Mouse (Mus musculus) urinary bladder, postnatal 0 days (tissue): ENCODE data around the gene Stat4. TPM values are rescaled to one million over a fixed set of nuclear protein-coding genes. Genes with fewer than 3 reads are reported as not detected.

ENCODE experiments used
- polyA plus RNA-seq: library from polyadenylated mRNA; unstranded; fragments of >200 nt; fragmentation: Nextera tagmentation; extraction: Ambion mirVana; gene quantifications from 2 replicates; pipeline ENCODE4 v1.2.1, GENCODE M21; 2015

Stat4 gene
- polyA plus RNA-seq, result 0.56 and 0.90 TPM in 2 replicates

DNA sequence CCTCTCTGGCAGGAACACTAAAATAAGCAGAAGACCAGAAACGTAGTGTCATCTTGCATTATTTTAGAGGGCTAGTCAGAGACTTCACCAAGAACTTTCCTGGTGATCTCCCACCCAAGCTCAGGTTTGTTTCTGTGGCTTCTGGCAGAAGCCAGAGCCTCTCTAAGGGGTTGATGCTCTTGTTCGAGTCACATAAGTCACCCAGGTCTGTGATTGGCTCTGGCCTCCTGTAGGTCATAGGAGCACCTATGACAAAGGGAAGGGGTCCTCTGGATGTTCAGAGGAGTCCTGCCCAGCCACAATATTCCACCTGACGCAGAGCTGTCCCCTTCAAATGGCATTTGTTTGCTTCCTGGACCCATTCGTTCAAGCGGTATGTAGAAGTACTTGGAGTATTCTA is at the start of gene Stat4:
Gene Stat4, plus strand, starts transcription at position 301 of the 400 bp plus-strand sequence.

DNA sequence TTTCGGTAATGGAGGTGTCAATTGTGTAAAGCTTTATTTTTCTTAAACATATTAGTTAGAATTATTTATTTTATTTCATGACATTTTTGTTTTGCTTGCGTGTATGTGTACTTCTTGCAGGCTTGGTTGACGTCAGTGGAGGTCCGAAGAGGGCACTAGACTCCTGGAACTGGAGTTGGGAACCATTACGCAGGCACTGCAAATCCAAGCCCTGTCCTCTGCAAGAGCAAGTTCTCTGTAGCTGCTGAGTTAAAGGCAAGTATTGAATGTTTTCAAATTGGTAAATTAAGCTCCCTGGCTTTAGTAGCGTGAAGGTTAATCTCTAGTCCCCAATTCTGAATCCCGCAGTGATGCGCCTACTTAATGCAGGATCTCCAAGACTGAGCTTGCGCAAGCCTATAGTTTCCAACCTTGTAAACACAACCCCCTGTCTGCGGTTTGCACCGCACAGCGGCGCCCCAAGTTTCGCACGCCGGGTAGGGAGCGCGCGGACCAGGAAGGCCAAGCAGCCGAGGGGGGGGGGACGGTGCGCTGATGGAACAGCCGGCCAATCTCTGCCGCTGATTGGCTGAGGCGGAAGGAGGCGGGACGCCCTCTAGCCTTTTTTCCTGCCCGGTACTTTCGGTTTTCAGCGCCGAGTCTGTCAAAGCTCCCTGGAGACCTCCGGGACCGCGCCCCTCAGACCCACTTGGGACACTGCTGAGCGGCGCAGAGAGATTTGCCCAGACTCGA is 132.1 kb downstream of the Stat4 start, which contains the start of gene Stat1:
Gene Stat1, plus strand, starts transcription at position 581 of the 732 bp plus-strand sequence.

Other genes starting within 250 kb of the Stat4 start
- 21.1 and 27.0 TPM in 2 replicates for gene Myo1b, start 71.1 kb upstream of the Stat4 start, polyA plus RNA-seq
- 27.0 and 28.2 TPM in 2 replicates for gene Stat1, start 132.3 kb downstream of the Stat4 start, polyA plus RNA-seq
- gene Gls, start 246.1 kb downstream of the Stat4 start, polyA plus RNA-seq, result 26.4 and 43.6 TPM in 2 replicates